Comparison of ENCODE assay signal across 14 mouse cellular contexts in the genomic region with DNA sequence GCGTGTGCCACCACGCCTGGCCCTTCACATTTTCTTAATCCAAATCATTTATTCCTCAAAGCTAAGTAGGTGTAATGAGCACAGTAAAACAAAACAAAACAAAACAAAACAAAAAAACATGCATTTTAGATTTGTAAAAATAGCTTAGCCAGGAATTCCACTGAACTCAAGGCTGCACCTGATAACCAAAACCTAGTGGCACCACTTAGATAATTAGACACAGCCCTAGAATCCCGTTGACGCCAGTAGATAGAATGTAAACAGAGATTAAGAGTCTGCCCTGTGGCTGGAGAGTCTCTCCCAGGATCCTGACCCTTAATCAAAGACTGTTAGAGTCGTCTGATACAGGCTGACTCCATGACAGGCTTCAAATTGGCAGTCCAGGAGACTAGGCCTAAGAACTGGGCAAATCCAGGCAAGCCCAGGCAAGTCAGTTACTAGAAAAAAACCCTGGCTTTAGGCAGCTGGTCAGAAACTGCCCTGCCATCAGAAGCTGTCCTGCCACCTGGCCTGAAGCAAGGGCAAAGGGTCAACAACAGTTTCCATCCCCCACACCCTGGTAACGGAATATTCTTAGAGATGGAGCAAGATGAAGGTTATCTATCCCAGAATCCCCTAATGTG. TPM values are rescaled to one million over a fixed set of nuclear protein-coding genes. Genes with fewer than 3 reads are reported as not detected.
DNase-seq lines count a peak whose midpoint lies in the region; ATAC-seq and TF ChIP-seq lines count a peak whose summit lies in the region.
"Had no signal": no experiment of that assay in that cellular context is flagged by ENCODE, and none has a peak within 500 bp of the region (broad histone marks: within the 10 kb centered on the region; RNA-seq: fewer than 3 reads in every experiment).

No protein-coding gene starts in this region.

- H3K9me3 ChIP-seq in hindbrain, embryonic 10.5 days = no peaks in the 10 kb centered on the region
- H3K9me3 ChIP-seq in hindbrain, embryonic 16.5 days (ENCODE audit: control insufficient read depth, low read length) = no peaks in the 10 kb centered on the region
- H3K9me3 ChIP-seq: neural tube, embryonic 15.5 days had no signal

- DNase-seq in hindbrain, embryonic 10.5 days (ENCODE audit: low spot score) = peak; percentile 2
- DNase-seq in testis, postnatal 10 days (ENCODE audit: low spot score) = no peak
- peak; percentile 20 for DNase-seq in liver
- no peak for DNase-seq in left cerebral cortex, adult 2 months (ENCODE audit: extremely low spot score in 1 of 2, low spot score in 2 of 2)
- no peak for DNase-seq in layer of hippocampus, adult 18-20 months (ENCODE audit: low spot score in 2 of 2)
- DNase-seq: kidney, postnatal 4 days; lung, embryonic 14.5 days had no signal

- H3K4me3 ChIP-seq in hindbrain, embryonic 10.5 days = no peak overlapping the region
- no peak overlapping the region for H3K4me3 ChIP-seq in hindbrain, embryonic 16.5 days (ENCODE audit: low read length)
- H3K4me3 ChIP-seq in testis, adult 2 months (ENCODE audit: control insufficient read depth, low read depth, low read length) = peak overlapping the region; percentile 98
- no peak overlapping the region for H3K4me3 ChIP-seq in left cerebral cortex, adult 2 months

- TF ChIP-seq POLR2A in testis, adult 2 months (IDR thresholded peaks at IDR 0.05; ENCODE audit: control insufficient read depth, low read depth, low read length) = no peak

- intact Hi-C loops in left cerebral cortex, adult 2 months (cut with DNase I) = loop anchor here (5.0 kb wide), 2 partner anchors 61 to 161 kb away; partner anchors contain the start of genes Glmn and Rpap2

- H3K4me2 ChIP-seq in hindbrain, embryonic 16.5 days (ENCODE audit: low read length) = no peak overlapping the region; the same call in 1 of the 2 replicates

- H3K4me1 ChIP-seq in hindbrain, embryonic 10.5 days (replicated peaks) = peaks cover 15% of the 10 kb centered on the region
- peaks cover 5% of the 10 kb centered on the region for H3K4me1 ChIP-seq in hindbrain, embryonic 16.5 days (ENCODE audit: control insufficient read depth, insufficient read depth, low read depth, low read length)
- H3K4me1 ChIP-seq in testis, adult 2 months (ENCODE audit: control insufficient read depth, insufficient read depth, low read length) = peaks cover 9% of the 10 kb centered on the region

- no peak overlapping the region for H3K27ac ChIP-seq in hindbrain, embryonic 10.5 days
- H3K27ac ChIP-seq in hindbrain, embryonic 16.5 days (ENCODE audit: low read depth, low read length) = no peak overlapping the region
- H3K27ac ChIP-seq in testis, adult 2 months (ENCODE audit: control insufficient read depth, insufficient read depth, low read depth, low read length) = peak overlapping the region; percentile 87
- H3K27ac ChIP-seq in left cerebral cortex, adult 2 months = no peak overlapping the region; the same call in 1 of the 2 replicates

- no peak overlapping the region for H3K9ac ChIP-seq in hindbrain, embryonic 16.5 days (ENCODE audit: low read depth, low read length)

- no peaks in the 10 kb centered on the region for H3K27me3 ChIP-seq in hindbrain, embryonic 10.5 days (ENCODE audit: insufficient read depth, poor library complexity, severe bottlenecking)
- no peaks in the 10 kb centered on the region for H3K27me3 ChIP-seq in hindbrain, embryonic 16.5 days (replicated peaks; ENCODE audit: control insufficient read depth, insufficient read depth, low read length)
- H3K27me3 ChIP-seq in testis, adult 2 months (ENCODE audit: control insufficient read depth, insufficient read depth, low read length) = no peaks in the 10 kb centered on the region

- H3K36me3 ChIP-seq in hindbrain, embryonic 10.5 days = no peaks in the 10 kb centered on the region
- no peaks in the 10 kb centered on the region for H3K36me3 ChIP-seq in hindbrain, embryonic 16.5 days (ENCODE audit: control insufficient read depth, insufficient read depth, low read length)
- H3K36me3 ChIP-seq in testis, adult 2 months (ENCODE audit: control insufficient read depth, insufficient read depth, low read length) = peaks cover 2% of the 10 kb centered on the region
- H3K36me3 ChIP-seq: neural tube, embryonic 15.5 days had no signal

- WGBS in hindbrain, embryonic 10.5 days = 80% methylated on average over 6 of the region's 6 CpGs
- WGBS in hindbrain, embryonic 16.5 days = 90% methylated on average over 6 of the region's 6 CpGs

- ATAC-seq in hindbrain, embryonic 16.5 days = no peak
- no peak for ATAC-seq in granulocyte monocyte progenitor cell, adult 5-6 weeks (replicated peaks; ENCODE audit: poor library complexity, severe bottlenecking)

- no peak for TF ChIP-seq CTCF in testis, adult 2 months (IDR thresholded peaks at IDR 0.05; ENCODE audit: control insufficient read depth, insufficient read depth, insufficient replicate concordance, low read depth, low read length)
- no peak for TF ChIP-seq CTCF in left cerebral cortex, adult 2 months (IDR thresholded peaks at IDR 0.05)

RNA-seq across cellular contexts. Expression of gene Btbd8, which starts 1.1 kb away (rescaled TPM):
- polyA plus RNA-seq in hindbrain, embryonic 10.5 days (2016; fragmentation: Nextera tagmentation; extraction: Ambion mirVana) = 5.2 and 5.6 TPM in 2 replicates
- 19.9 and 24.6 TPM in 2 replicates for polyA plus RNA-seq in hindbrain, embryonic 16.5 days (2015; fragmentation: Nextera tagmentation; extraction: Ambion mirVana)
- 5.6 and 5.9 TPM in 2 replicates for polyA plus RNA-seq in testis, adult 2 months (2012; rRNA removed)
- total RNA-seq in granulocyte monocyte progenitor cell, adult 5-6 weeks (2014; fragmentation: Nextera tagmentation) = 7.4 and 9.3 TPM in 2 replicates
- 12.6 and 14.4 TPM in 2 replicates for total RNA-seq in granulocyte monocyte progenitor cell, adult 5-6 weeks (2017)
- 100 to 1,000 TPM; 161 to 177 TPM for total RNA-seq in left cerebral cortex, adult 2 months (2021)
- total RNA-seq in layer of hippocampus, adult 18-20 months (2021) = 100 to 1,000 TPM; 105 to 115 TPM

RNA-seq across cellular contexts. Expression of gene Lpcat2b, which starts 5.3 kb away (rescaled TPM):
- polyA plus RNA-seq in hindbrain, embryonic 10.5 days (2016; fragmentation: Nextera tagmentation; extraction: Ambion mirVana) = not detected in 2 replicates
- polyA plus RNA-seq in hindbrain, embryonic 16.5 days (2015; fragmentation: Nextera tagmentation; extraction: Ambion mirVana) = not detected in 2 replicates
- polyA plus RNA-seq in testis, adult 2 months (2012; rRNA removed) = 105 and 113 TPM in 2 replicates
- not detected in 2 replicates for total RNA-seq in granulocyte monocyte progenitor cell, adult 5-6 weeks (2014; fragmentation: Nextera tagmentation)
- total RNA-seq in granulocyte monocyte progenitor cell, adult 5-6 weeks (2017) = not detected in 2 replicates
- total RNA-seq in left cerebral cortex, adult 2 months (2021) = under 1 TPM in 1 of 2 experiments, not detected in 1; 0.33 TPM
- under 1 TPM; 0.10 to 0.18 TPM for total RNA-seq in layer of hippocampus, adult 18-20 months (2021)
- polyA plus RNA-seq: forebrain, embryonic 11.5 days; heart, embryonic 16.5 days; lung, embryonic 14.5 days; neural tube, embryonic 15.5 days; Patski had no signal

RNA-seq across cellular contexts. Expression of gene Ephx4, which starts 34.2 kb away (rescaled TPM):
- polyA plus RNA-seq in hindbrain, embryonic 10.5 days (2016; fragmentation: Nextera tagmentation; extraction: Ambion mirVana) = 0.83 and 1.2 TPM in 2 replicates
- 3.0 and 3.1 TPM in 2 replicates for polyA plus RNA-seq in hindbrain, embryonic 16.5 days (2015; fragmentation: Nextera tagmentation; extraction: Ambion mirVana)
- 1.7 and 2.1 TPM in 2 replicates for polyA plus RNA-seq in testis, adult 2 months (2012; rRNA removed)
- not detected in 2 replicates for total RNA-seq in granulocyte monocyte progenitor cell, adult 5-6 weeks (2014; fragmentation: Nextera tagmentation)
- total RNA-seq in granulocyte monocyte progenitor cell, adult 5-6 weeks (2017) = not detected in 2 replicates
- 10 to 100 TPM; 81.8 to 92.1 TPM for total RNA-seq in left cerebral cortex, adult 2 months (2021)
- total RNA-seq in layer of hippocampus, adult 18-20 months (2021) = 10 to 100 TPM; 59.1 to 60.8 TPM

Comparison
In these comparisons a context has a peak if more than half of its experiments do, and no peak if none do; other contexts are left out.
1. DNase-seq: peak in hindbrain, embryonic 10.5 days (single experiment) and liver (single experiment); none in testis, postnatal 10 days (single experiment), left cerebral cortex, adult 2 months (0 of 2) and layer of hippocampus, adult 18-20 months (0 of 2).
2. RNA of gene Btbd8, which starts 1.1 kb away (total RNA-seq): 161 to 177 TPM in left cerebral cortex, adult 2 months and 105 to 115 TPM in layer of hippocampus, adult 18-20 months; 7.4 to 14.4 TPM in granulocyte monocyte progenitor cell, adult 5-6 weeks; every median in the first group is over 4 times any median in the second.
3. RNA of gene Ephx4, which starts 34.2 kb away (total RNA-seq): 81.8 to 92.1 TPM in left cerebral cortex, adult 2 months and 59.1 to 60.8 TPM in layer of hippocampus, adult 18-20 months; not detected in granulocyte monocyte progenitor cell, adult 5-6 weeks; every median in the first group is over 10 times any median in the second.